23 mouse cellular contexts compared by ENCODE assay signal in genomic region chr11:35744571-35744970, GRCm38 (mm10). TPM values are rescaled to one million over a fixed set of nuclear protein-coding genes. Genes with fewer than 3 reads are reported as not detected.
A peak's percentile ranks its signal among the peaks of the same experiment; 100 is the strongest.
DNase-seq lines count a peak whose midpoint lies in the region; TF ChIP-seq lines count a peak whose summit lies in the region.
"Had no signal": no experiment of that assay in that cellular context is flagged by ENCODE, and none has a peak within 500 bp of the region (broad histone marks: within the 10 kb centered on the region; RNA-seq: fewer than 3 reads in every experiment).

No protein-coding gene starts in this region.

- no peak overlapping the region for H3K4me3 ChIP-seq in layer of hippocampus, adult 2 months
- H3K4me3 ChIP-seq: embryonic facial prominence, embryonic 12.5 days; heart, adult 2 months; heart, embryonic 15.5 days had no signal

- DNase-seq in cerebellum, postnatal 10 days = peak; percentile 65 to 77
- no peak for DNase-seq in cerebellum, adult 18-20 months
- peak; percentile 23 to 30 for DNase-seq in frontal cortex, adult 2 months (ENCODE audit: extremely low spot score in 1 of 2, low spot score in 1 of 2)
- no peak for DNase-seq in frontal cortex, postnatal 10 days (ENCODE audit: low spot score in 2 of 2)
- DNase-seq in layer of hippocampus, adult 2 months (ENCODE audit: low spot score in 2 of 2) = peak in 1 of 2 experiments; percentile 35
- DNase-seq in layer of hippocampus, postnatal 25 days (ENCODE audit: extremely low spot score in 1 of 2, low spot score in 1 of 2) = no peak
- peak; percentile 65 for DNase-seq in adipocyte (ENCODE audit: low spot score)
- DNase-seq in spleen, adult 12 weeks (ENCODE audit: low spot score) = no peak
- DNase-seq: adrenal gland, postnatal 10 days; B cell, adult 2 months; cerebellum, adult 2 months; cerebellum, postnatal 25 days; gastrocnemius, postnatal 14 days; heart, adult 2 months had no signal

- H3K27ac ChIP-seq in layer of hippocampus, adult 2 months = peak overlapping the region; percentile 72; the same call in 1 of the 2 replicates
- H3K27ac ChIP-seq: embryonic facial prominence, embryonic 12.5 days; heart, adult 2 months; heart, embryonic 15.5 days; hindbrain, embryonic 14.5 days had no signal

- TF ChIP-seq CTCF in layer of hippocampus, adult 2 months (conservative IDR thresholded peaks at IDR 0.05) = no peak

RNA-seq across cellular contexts. Expression of gene Pank3, which starts 24.7 kb away (rescaled TPM):
- 22.2 and 22.8 TPM in 2 replicates for polyA plus RNA-seq in frontal cortex, adult 2 months (2012; rRNA removed)
- total RNA-seq in layer of hippocampus, adult 2 months (2021) = 10 to 100 TPM; 35.6 to 38.0 TPM
- 10 to 100 TPM; 43.8 to 44.8 TPM for total RNA-seq in layer of hippocampus, postnatal 25 days (2021)

RNA-seq across cellular contexts. Expression of gene Fbll1, which starts 54.1 kb away (rescaled TPM):
- polyA plus RNA-seq in frontal cortex, adult 2 months (2012; rRNA removed) = 64.2 and 74.0 TPM in 2 replicates
- 10 to 100 TPM; 42.9 to 48.9 TPM for total RNA-seq in layer of hippocampus, adult 2 months (2021)
- 10 to 100 TPM; 50.7 to 53.7 TPM for total RNA-seq in layer of hippocampus, postnatal 25 days (2021)
- total RNA-seq: gastrocnemius, adult 18-20 months; gastrocnemius, postnatal 14 days; heart, adult 2 months; heart, postnatal 14 days had no signal
- polyA plus RNA-seq: CD4-positive, CD25-positive, alpha-beta regulatory T cell, adult 4 months; G1E; gonadal fat pad, adult 2 months; heart, adult 2 months; heart, embryonic 11.5 days; heart, embryonic 15.5 days had no signal

Comparison
In these comparisons a context has a peak if more than half of its experiments do, and no peak if none do; other contexts are left out.
1. DNase-seq: peak in cerebellum, postnatal 10 days (2 of 2), frontal cortex, adult 2 months (2 of 2) and adipocyte (single experiment); none in cerebellum, adult 18-20 months (0 of 2), frontal cortex, postnatal 10 days (0 of 2), layer of hippocampus, postnatal 25 days (0 of 2) and spleen, adult 12 weeks (single experiment).